Mouse (Mus musculus) mouse embryonic stem cell (cell line): ENCODE results near the gene Cep131.

Experiments
- in situ Hi-C, 2 experiments: fragments of 300-500 bp; cut with MboI; formaldehyde crosslinking; loops; 1 replicate in 1 of 2; 3 replicates in 1 of 2; pipeline ENCODE4 v1.14.3; 2019 to 2020; ENCODE audit warnings: low sequenced_read_pairs in 2 of 2, low pct_unique_long_range_greater_than_20kb in 1 of 2, mixed read lengths in 1 of 2; ENCODE audit not compliant: unreplicated experiment in 1 of 2

Gene Cep131

DNA sequence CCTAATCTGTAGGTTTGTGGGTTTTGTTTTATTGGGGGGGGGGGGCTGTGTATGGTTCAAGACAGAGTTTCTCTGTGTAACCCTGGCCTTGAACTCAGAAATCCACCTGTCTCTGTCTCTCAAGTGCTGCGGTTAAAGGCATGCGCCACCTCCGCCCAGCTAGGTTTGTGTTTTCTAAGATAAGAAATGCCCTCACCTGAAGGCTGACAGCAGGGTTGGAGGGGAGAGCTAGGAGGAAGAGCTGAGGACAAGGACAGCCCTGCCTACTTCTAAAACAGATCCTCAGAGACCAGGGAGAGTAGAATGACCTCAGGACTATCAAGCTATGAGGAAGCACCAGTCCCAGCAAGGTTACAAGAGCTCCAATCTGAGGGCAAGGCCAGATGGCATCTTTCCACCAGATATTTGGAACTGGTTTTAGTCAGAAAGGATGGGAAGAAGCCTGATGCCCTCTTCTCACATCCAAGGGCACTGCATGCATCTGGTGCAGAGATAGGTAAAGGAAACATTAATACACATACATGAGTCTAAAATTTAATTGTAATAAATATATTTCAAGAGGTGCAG, 16.9 kb upstream of the Cep131 start:
- in situ Hi-C loops: no loop called here

DNA sequence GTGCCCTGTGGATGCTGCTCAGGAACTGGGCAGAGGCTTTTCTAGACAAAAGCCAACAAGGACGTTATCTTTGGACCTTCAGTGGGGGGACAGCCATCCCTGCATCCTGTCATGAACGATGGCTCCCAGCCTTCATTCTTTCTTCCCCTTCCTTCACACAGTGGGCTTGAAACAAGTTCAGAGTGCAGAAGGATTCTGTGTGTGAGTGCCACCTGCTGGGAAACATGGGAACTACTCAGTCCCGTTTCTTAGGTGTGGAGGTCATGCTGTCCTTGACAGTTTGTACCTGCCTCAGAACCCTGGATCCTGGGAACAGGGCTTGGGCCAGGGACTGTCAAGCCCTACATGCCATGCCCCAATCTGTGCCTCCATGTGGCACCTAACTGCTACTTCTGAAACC, 14.4 kb upstream of the Cep131 start:
- in situ Hi-C loops: no loop called here

DNA sequence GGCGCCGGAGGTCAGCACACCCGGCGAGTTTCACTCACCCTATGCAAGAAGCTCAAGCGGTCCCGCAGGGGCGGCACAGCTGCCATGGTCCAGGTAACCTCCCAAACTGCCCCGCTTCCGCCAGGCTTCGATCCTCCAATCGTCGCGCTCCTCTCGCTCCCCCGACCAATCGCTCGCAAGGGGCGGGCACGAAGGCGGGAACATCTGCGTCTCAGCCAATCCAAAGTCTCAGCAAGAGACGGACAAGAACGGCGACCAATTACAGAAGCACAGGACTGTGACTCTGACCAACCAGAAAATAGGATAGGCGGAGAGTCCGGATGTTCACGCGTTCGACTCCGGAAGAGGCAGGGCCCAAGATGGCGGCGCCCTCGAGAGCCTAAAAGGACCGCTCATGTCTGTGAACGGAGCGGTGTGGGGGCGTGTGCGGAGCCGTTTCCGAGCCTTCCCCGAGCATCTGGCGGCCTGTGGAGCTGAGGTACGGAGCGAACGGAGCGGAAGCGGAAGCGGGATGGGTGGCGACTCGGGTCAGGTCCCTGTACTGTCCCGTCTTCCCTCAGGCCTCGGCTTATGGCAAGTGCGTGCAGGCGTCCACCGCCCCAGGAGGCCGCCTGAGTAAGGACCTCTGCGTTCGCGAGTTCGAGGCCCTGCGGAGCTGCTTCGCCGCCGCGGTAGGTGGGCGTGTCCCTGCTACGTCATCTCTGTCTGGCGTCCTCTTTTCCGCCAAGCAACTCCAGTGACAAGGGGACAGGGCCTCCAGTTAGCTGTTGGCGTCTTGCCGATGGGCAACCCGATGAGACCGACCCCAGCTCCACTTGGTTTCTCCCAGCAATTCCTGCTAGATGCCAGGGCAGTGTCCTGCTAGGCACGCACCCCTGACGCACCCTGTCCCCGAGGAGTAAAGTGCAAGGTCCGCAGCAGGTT, 12.2 kb upstream of the Cep131 start, which contains the start of the genes Tepsin and Ndufaf8:
Tepsin (minus strand) TSS at position 144 of the 924 bp plus-strand sequence.
Ndufaf8 (plus strand) TSS at position 341 of the 924 bp plus-strand sequence.
- in situ Hi-C loops: no loop called here

DNA sequence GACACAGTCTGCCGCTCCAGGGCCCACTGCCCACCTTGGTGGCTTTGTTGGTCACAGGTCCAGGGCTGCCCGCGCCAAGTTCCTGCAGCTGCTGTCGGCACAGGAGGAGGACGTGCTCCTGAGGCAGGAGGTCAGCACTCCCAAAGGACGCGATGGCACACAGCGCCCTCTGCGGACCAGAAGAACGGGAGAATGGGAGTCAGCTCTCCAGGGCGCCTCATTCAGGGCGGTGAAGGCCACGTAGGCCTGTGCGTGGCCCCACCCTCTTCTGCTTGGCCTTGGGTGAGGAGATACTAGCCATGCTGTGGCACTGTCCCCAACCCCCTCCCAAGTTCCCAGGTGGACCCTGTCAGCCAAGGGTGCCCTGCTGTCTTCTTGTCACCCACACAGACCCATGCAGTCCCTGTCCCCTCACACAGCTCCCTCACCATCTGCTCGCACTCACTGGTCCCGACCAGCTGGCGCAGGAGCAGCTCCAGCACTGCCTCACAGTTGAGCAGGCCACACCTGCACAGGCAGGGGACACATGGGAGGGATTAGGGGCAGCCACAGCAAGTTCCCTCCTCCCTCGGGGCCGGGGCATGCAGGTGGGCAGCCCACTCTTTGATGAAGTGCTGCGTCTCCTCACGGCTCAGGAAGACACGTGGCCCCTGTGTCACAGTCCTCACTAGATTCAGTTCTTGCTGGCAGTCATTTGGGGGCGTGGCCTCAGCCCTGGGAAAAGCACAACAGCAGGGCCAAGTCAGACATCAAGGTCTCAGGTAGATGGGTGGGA, 6.4 kb upstream of the Cep131 start:
- in situ Hi-C loops: no loop called here

DNA sequence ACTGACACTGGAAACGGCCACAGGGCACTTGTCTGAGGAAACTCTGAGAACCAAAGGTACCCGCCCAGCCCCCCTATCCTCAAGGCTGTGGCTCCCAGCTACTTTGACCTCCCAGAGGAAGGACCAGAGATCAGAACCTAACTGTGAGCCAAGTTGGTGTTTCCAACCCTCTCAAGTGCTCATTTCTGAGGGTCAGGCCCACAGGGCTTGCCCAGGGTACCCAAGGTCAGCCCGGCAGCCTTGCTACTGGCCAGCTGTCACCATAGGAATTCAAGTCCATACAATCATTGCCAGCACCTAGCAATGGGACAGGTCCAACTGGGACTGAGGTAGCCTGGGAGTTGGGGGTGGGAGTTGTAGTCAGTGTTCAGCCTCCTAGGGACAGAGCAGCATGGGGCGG, 4.0 kb upstream of the Cep131 start:
- in situ Hi-C loops: no loop called here

DNA sequence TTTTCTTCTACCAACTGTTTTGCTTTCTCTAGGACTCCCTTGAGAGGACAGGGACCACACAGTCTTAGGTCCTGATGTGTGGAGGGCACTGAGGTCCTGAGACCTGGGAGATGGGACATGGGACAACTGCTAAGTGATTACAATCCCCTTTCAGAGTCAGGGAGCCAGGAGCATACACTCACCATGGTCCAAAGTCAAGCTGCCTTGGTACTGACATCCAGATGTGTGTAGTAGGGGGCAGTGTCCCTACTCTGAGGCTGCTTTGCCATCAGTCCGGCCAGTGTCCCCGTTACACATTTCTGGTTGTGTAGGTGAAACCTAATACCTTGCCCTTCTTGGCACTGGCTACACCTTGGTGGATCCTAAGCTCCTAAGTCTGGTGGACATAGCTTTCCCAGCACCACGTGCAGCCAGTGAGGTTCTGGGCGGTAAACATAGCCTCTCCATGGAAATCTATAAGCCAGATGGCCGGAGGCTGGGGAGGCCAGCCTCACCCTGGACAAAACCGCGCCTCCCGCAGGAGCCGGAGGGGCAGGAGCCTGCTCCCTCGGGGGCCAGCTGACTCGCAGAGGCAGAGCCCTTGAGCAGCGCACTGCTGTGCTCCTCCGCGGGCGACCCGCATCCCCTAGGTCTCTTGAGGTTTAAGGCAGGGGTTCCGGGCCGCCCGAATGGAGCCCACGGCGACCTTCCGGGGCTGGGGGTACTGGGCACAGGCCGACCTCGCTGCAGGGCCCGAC, 568 bp downstream of the Cep131 start:
- in situ Hi-C loops: no loop called here

DNA sequence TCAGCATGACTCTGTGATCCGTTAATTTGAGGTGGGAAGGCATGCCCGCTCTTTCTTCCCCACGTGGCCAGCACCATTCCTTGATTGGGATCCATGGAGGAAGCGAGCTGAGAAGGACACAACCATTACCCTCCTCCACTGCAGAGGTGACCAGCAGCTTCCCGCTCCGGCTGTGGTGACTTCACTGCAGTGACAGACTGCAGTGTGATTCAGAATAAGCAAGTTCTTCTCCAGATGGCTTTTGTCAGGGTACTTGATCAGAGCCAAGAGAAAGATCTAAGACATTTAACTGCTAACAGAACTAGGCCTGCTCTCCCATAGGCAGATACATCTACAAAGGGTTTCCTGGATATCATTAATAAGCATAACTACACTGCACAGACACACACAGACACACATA, 6.3 kb downstream of the Cep131 start:
- in situ Hi-C loops: no loop called here

DNA sequence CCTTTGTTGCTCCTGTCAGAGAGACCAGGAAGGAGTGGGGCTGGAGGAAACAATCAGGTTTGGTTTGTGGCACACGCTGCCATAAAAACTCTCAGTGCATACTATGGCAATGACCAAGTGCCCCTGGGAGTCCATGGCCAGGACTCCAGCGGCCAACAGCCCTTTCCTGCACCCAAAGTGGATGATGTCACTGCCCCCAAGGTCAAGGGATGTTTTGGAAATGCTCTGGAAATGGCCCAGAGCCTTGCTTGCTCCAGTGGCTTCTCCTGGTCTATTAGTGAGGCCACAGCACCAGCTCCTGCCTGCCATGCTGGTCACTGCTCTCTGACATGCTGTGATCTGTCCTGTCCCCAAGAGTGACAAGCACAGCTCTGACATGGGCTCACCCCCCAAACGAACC, 10.4 kb downstream of the Cep131 start:
- in situ Hi-C loops: no loop called here

DNA sequence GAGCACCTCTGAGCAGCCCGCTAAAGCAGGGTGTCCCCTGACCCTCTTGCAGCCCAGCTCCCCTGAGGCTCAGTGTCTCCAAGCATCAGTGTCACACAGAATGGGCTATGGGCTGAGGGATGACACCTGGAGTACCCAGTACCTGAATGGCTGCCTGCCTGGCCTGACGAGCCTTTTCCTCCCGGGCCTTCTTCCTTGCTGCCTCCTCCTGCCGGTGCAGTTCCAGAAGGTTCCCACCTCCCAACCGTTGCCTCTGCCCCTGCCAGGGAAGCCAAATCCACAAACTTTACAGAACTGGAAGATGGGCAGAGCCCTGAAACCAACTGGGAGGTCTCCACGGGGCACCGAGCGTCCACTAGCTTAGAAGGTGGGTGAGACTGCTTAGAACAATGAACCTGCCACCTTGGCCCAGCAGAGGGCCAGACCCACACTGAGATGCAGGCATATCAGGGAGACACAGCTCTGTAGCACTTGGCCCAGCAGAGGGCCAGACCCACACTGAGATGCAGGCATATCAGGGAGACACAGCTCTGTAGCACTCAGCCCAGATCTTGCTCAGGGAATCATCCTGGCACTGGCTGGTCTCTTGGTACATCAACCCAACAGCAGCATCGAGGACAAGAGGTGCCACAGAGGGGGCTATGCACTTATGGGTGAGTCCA, 13.5 kb downstream of the Cep131 start:
- in situ Hi-C loops: no loop called here

DNA sequence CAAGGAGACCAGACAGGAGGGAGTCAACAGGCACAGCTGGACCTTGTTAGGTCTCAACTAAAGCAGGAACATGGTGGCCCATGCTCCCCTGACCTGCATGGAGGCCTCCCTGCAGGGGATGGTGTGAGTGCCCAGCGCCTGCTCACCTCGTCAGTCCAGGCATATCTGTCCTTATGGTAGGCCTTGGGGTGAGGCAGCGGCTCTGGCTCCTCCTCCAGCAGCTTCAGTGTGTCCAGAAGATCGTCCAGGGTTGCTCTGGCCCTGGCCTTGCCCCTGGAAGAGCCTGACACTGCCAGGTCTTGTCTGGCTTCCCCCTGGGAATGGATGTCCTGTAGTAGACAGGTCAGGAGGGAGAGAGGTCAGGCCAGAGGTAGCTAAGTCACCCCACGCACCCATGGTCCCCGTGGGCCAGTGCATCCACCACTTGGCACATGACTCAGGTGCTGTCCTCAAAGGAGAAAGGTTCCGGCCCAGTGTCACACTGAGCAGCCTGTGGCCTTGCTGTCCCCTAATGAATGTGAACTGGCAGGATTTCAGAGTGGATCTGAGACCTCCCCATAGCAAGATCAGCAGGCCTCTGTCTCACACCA, 14.8 kb downstream of the Cep131 start:
- in situ Hi-C loops: no loop called here

DNA sequence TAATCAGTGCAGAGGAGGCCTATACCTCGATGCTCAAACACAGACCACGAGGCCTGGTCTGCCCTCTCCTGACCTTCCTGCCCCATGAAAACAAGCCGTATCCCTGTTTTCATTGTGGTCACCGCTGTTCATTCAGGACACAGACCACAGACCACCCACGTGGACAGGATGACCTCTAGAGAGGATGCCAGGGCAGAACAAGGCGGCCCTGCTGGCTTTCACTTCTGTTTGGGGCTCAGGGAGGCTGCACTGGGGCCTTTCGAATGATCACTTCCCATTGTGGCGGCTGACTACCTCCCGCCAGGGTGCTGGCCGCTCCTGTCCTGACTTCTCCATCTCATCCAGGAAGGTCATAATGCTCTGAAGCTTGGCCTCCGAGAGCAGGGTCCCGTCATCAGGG, 15.6 kb downstream of the Cep131 start:
- in situ Hi-C loops: no loop called here

DNA sequence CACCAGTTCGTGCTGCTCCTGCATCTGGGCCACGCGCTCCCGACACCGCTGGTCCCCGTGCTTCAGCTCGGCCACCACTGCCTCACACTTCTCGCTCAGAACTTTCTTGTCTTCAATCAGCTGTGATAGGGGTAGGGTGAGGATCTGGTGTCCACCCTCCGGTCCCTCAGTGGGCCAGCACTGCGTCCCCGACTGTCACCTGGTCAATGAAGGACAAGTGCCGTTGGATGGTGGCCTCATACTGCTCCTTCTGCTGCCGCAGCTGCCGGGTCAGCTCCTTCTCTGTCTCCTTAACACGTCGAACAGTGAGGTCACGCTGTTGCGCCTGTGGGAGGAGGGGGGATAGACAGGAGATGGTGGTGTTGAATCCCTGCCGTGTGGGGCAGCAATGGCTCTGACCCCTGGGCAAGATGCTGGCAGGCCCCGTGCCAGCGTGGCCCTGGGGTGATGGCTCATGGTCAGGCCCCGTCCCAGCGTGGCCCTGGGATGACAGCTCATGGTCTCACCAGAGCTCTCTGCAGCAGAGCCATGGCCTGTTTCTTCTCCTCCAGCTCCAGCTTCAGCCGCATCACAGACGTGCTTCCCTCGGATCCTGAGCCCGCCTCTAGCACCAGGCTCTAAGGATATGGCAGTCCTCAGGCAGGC, 16.2 kb downstream of the Cep131 start:
- in situ Hi-C loops: no loop called here

DNA sequence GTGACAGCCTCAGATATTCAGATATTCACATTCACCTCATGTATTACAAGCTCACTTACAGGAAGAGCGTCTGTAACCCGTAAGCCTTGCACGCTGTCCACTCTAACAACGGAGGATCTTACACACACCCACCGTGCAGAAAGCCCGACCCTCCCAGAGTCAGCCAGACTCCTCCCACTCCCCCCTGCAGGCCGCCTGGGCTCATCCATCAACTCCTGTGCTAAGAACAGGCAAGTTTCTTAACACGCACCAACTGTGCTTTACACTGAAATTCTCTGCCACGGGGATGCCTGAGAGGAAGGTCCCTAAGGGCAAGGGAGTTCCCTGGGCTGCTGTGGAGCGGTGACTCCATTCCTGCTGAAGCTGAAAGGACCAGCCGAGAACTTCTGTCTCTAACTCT, 17.4 kb downstream of the Cep131 start:
- in situ Hi-C loops: no loop called here

DNA sequence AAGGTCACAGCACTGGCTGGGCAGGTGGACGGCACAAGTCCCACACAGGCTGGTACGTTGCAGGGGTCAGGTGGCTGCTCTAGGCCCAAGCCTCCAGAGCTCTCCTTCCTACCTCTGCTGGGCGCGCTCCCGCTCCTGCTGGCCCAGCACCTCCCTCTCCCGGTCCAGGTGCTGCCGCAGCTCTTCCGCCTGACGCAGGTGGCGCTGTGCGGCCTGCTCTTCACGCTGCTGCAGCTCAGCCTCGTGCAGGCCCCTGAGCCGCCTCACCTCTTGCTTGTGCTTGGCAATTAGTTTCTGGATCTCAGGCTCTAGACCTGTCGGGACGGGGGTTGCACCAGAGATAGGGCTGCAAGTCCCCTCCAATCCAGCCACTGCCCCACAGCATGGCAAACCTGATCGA, 18.8 kb downstream of the Cep131 start:
- in situ Hi-C loops: no loop called here

DNA sequence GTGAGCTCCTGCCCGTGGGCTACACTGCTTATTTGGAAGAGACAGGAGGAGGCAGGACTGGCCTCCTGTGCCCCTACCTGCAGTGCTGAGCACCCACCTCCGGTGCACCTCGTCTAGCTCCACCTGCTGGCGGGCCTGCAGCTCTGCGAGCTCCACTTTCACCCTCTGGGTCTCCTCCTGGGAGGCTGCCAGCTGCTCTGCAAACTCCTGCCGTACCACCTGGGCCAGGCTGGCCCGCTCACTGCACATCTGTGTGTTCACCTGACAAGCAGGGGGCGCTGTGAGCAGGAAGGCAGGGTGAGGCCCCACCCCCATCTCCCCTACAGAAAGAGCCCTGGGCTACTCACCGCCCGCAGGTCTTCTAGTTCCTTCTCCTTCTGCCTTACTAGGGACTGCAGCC, 21.3 kb downstream of the Cep131 start:
- in situ Hi-C loops: no loop called here

DNA sequence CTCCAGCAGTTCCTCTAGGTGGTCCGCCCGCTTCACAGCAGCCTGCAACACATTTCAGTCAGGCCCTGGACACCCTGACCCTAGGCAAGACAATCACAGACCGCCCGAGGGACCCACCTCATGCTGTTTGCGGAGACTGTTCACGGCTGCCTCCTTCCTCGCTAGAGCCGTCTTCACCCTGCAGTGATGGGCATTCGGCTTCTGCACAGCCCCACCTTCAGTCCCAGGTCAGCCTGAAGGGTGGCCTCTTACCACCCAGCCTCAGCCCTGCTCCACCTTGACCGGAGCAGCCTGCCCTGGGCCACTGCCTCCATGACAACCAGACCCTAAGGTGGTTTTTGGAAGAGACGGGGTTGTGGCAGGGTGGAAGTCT, 22.0 kb downstream of the Cep131 start:
- in situ Hi-C loops: no loop called here

DNA sequence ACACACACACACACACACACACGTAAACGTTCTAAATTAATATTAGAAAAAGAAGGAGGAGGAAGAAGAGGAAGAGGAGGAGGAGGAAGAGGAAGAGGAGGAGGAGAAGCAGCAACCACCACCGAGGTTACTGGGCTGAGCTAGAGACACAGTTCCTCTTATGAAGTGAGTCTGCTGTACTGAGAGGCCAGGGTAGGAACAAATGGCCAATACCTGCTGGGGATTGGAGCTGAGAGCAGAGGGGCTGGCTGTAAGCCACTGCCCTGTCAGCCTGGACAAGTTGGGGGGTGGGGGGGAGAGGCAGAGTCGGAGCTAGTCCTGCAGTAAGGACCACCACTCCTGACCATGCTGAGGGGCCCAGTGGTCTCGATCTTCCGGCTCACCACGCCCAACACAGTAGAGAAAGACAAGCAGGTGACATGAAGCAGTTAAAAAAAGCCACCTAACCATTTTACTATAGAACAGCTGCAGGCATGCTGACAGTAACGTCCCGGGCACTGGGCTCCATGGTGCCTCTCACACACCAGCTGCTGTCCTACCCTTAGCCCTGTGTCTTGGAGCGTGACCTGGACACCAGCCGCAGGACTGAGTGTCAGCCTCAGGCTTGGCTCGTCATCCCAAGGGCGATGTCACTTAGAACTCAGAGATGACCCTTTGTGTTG, 22.5 kb downstream of the Cep131 start:
- in situ Hi-C loops: no loop called here
